Mouse (Mus musculus) T-cell, adult 2 months (primary cell): ENCODE data around the gene Stum.

Experiments
- DNase-seq: peaks from one replicate; pipeline ENCODE4 v3.0.0; 2022; ENCODE audit warnings: low spot score

The Stum gene

GRCm38 (mm10) chr1:180383884-180384283, 99.4 kb downstream of the Stum start:
- no peak for DNase-seq
